Mouse (Mus musculus): ENCODE data around the gene Cops4. TPM values are rescaled to one million over a fixed set of nuclear protein-coding genes. Genes with fewer than 3 reads are reported as not detected.
A peak's percentile ranks its signal among the peaks of the same experiment; 100 is the strongest.

Gene Cops4
- 34.2 and 35.6 TPM in 2 replicates for polyA plus RNA-seq (2012; rRNA removed)

DNA sequence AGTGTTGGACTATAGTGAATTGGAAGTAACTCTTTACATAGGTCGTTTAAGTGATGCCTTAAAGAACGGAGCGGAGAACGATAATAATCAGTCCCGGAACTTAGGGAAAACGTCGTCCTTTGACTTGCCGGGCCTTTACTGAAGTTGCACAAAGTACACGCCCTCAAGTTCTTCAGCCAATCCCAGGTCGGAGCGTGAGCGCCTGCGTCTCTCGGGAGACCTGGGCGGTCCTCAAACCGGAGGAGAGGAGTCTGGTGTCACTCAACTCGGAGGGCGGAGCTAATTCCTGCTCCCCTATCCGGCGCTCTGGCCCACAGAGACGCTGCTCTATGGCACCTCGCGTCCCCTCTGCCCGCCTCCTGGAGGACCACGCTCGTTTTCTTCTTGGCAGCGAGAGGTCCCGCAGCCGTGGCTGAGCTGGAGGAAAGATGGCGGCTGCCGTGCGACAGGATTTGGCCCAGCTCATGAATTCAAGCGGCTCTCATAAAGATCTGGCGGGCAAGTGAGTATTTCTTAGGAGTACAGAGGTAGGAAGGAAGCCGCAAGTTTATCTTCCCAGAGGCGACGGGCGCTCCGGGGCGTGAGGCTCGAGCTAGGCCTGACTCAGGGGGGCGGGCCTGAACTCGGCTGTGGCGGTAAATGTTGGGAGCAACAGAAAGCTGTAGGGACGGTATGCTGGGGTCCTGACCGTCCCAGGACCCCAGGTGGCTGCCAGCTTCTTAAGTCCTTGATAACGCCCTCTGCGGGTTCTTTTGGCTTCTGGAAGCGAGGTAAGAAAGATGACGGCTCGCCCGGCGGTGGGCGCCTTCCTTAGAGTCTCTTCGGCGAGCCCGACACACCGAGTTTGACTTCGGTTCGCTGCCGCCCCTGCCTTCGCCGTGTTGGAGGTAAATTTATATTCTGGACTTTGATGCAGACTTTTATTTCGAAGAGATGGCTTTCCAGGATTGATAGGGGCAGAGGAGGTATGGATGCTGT is at the start of gene Cops4:
Gene Cops4 (plus strand): TSS at position 261 of the 978 bp plus-strand sequence.
- peak; percentile 96 for DNase-seq (ENCODE audit: low read depth, low spot score)
- WGBS = under 1% methylated on average over 64 of the region's 64 CpGs

DNA sequence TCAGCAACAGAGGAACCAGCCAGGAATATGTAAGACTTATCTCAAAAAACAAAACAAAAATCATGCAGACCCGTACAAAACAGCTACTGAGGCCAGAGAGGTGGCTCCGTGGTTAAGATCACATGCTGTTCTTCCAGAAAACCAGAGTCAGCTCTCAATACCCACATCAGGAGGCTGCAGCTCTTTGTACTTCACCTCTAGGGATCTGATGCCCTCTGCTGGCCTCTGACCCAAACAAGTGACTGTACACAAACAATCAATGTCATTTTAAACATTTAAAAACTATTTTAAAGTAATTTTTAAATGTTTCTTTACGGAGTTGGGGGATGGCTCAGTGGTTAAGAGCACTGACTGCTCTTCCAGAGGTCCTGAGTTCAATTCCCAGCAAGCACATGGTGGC is 41.8 kb upstream of the Cops4 start:
- no peak for DNase-seq (ENCODE audit: low read depth, low spot score)
- 84% methylated on average over 3 of the region's 3 CpGs for WGBS

DNA sequence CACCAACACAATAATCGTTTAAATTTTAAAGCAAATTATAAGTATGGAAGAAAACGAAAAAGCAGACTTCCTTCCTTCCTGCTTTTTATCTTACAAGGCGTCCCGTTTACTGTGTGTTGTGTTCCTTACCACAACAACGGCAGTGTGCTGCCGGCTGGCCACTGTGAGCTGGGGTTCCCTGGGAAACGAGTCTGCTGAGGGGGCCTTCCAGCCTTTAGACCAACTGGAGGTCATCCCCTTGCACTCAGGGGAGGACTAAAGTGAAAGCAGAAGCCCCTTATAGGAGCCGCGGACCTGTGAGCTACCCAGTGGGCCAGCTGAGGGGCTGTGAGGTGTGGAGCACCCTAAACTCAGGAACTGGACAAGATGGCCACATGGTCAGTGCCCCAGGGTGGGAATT is 40.5 kb upstream of the Cops4 start:
- 81% methylated on average over 9 of the region's 9 CpGs for WGBS
- no peak for DNase-seq (ENCODE audit: low read depth, low spot score)

DNA sequence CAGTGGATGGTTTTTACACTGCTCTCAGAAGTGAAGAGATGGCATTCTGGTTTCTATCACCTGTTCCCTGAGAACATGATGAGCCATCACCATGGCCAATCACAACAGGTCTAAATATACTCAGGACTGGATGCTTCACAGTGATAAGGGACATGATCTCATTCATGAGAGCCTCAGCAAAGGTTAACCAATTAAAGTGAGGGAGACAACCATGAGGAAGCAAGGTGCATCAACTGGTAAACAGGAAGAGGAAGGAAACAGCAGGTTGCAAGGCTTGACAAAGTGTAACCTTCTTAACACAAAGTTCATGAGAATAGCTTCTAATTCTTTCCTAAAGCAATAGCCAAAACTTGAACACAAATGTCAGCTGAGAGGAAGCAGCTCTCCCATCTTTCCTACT is 34.5 kb upstream of the Cops4 start:
- DNase-seq (ENCODE audit: low read depth, low spot score) = no peak

DNA sequence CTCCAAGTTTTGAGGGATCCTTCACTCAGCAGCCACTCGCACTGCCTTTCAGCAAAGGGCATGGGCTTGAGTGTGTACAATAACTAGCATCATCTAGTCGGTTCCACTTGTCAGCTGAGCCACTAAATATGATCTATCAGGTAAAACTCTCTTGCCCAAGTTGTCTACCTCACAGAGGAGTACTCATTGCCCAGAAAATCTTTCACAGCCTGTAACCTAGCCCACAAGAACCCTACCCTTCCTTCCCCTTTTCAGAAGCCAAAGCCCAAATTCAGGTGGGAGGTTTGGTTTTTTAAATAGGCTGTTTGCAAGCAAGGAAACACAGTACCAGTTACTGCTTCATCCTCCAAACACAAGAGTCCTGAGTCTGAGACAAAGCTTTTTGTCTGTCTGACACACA is 31.0 kb upstream of the Cops4 start:
- no peak for DNase-seq (ENCODE audit: low read depth, low spot score)
- 70% methylated on average over 2 of the region's 2 CpGs for WGBS

DNA sequence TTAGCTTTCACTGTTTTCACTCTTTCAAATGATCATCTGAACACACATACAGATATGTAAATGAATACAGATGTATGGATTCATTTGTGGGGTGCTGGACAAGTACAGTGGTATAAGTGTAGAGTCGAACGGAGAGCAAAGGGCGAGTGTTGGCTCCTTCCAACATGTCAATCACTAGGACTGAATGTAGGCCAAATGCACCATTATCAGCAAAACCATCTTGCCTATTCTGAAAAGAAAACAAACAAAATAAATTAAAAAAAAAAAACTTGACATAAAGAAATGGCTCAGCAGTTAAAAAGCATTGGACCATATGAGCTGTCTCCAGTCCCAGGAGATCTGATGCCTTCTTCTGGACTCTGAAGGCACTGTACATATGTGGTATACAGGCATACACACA is 29.9 kb upstream of the Cops4 start:
- WGBS = 98% methylated on average over 3 of the region's 3 CpGs
- DNase-seq (ENCODE audit: low read depth, low spot score) = no peak

DNA sequence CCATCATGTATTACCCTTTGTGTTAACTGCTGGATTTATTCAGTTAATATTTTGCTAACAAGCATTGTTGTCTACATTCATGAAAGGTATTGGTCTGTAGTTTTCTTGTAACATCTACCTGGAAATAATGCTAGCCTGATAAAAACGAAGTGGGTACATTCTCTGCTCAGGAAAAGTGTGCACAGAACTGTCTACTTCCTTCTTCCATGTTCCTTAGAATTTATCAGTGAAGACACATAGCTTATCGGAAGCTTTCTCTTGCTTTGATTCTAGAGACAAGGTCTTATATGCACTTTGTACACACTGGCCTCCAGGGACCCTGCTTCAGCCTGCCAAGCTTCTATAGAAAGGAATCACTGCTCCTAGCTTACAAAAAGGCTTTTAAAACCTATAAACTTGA is 28.8 kb upstream of the Cops4 start:
- 65% methylated on average over 2 of the region's 2 CpGs for WGBS
- no peak for DNase-seq (ENCODE audit: low read depth, low spot score)

DNA sequence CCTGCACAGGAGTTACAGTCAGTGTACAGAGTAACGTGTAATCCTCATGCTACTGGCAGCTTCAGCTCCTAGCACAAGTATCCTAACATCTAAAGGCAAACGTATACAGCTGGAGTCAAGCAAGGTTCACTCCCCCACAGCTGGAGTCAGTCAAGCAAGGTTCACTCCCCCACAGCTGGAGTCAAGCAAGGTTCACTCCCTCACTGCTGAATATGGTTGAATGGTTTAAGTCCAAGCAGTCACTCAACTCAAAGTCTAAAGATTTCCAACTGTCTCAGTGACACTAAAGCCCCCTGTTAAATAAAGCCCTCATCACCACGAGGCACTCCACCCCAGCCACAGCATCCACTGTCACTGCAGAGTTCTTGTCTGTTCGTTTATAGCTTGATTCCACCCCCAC is 26.4 kb upstream of the Cops4 start:
- WGBS = 36% methylated on average over 4 of the region's 4 CpGs
- DNase-seq (ENCODE audit: low read depth, low spot score) = no peak

DNA sequence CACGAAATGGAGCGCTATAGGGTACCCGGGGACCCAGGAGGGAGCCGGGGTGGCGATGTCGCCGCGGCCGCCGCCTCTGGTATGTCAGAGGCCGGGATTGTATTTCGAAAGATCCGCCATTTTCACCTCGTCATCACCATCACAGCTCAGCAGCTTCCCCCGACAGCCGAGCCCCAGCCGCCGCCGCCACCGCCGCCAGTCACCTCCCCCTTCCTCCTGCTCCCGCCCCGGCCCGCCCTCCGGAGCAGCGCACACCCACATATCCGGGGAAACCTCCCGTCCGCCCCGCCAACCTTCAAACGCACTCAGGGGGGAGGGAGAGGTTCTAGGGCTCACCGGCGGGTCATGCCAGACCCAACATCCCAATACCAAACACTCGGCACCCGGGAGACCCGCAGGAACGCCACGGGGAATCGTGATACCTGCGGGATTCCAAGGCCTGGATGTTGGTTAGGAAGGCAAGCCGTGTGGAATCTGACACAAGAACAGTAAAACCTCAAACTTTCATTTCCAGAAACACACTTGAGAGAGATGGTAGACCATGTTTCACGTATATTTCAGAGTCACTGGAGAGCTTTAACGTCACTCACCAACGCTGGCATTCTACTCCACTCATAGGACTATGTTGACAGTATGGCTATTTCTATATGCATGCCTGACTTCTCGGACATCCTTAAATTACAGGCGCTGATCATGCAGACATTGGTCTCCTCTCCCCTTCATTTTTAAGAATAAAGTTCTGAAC is 19.5 kb upstream of the Cops4 start:
- under 1% methylated on average over 46 of the region's 46 CpGs for WGBS
- no peak for DNase-seq (ENCODE audit: low read depth, low spot score)

DNA sequence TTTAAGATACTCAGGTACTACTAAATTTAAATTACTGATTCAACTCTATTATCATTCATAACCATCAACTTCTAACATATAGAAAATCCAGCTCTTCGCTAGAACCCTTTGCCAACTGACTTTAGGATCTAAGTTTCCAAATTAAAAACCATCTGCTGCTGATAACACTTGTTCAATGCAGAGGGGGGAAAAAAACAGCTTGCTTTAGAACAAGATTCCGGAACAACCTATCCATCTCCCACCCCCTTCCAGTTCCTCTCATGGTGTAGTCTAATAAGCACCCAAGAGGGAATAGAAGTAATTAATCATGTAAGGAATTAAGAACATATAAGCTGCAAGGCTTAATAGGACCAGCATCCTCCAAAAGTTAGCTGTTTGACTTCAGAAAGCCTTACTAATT is 18.9 kb upstream of the Cops4 start:
- 9% methylated on average over 2 of the region's 2 CpGs for WGBS
- no peak for DNase-seq (ENCODE audit: low read depth, low spot score)

DNA sequence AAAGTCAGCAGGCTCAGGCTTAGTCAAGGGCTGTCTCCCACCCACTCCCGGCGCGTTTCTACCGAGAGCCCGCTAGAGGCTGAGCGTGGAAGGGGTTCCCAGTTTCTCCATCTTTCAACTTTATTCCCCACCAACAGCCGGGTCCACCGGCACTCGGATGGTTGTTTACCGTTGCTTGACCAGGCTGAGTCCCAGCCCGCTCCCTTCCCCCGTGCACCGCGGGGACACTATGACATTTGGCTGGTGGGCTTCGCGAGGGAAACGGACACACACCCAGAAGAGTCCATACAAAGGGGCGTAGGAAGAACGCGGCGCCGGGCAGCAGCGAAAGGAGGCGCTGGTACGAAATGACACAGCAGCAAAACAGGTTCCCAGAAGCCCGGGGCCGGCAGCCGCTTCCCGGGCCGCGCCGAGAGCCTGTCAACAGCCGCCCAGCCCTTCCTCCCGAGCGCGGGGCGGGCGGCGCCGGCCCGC is 18.2 kb upstream of the Cops4 start:
- under 1% methylated on average over 38 of the region's 41 CpGs for WGBS
- no peak for DNase-seq (ENCODE audit: low read depth, low spot score)

DNA sequence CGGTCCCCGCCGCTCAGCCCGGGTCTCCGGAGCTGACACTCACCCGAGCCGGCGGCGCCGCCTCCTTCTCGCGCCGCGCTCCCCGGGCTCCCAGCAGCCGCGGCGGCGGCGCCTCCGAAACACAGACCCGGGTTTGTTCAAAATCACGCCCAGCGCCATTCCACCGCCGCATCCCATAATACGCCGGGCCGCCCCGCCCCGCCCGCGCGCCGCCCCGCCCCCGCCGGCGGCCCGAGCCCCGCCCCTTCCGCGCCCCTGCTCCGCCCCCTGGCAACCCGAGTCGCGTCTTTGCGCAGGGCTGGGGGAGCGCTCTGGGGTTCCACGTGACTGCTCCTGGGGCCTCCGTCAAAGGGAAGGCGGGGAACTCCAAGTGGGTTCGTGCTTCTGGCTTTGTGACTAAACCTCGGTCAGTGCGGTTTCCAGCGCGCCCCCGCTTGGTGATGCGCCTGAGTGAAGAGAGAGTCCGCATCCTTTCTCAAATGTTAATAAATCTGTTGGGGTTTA is 17.6 kb upstream of the Cops4 start, which contains the start of gene Lin54:
Gene Lin54 (minus strand): TSS at position 182 of the 504 bp plus-strand sequence.
- WGBS = 2% methylated on average over 59 of the region's 60 CpGs
- no peak for DNase-seq (ENCODE audit: low read depth, low spot score)

DNA sequence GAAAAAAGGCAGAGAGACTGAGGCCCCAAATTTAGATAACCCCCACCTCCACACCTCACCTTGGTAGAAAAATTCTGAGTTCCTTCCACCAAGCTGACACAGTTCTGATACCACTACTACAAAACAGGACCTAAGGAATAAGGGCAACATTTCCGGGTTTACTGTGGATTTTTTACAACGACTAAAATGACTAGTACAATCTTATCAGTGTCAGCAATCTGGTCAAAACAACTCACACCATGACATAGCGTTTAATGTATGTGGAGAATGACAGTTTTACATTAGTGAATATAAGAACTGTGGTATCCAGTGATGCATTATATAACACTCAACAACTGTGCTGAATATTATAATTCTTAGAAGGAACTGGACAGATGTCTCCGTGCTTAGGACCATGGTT is 16.8 kb upstream of the Cops4 start:
- DNase-seq (ENCODE audit: low read depth, low spot score) = no peak
- 30% methylated on average over 4 of the region's 4 CpGs for WGBS

DNA sequence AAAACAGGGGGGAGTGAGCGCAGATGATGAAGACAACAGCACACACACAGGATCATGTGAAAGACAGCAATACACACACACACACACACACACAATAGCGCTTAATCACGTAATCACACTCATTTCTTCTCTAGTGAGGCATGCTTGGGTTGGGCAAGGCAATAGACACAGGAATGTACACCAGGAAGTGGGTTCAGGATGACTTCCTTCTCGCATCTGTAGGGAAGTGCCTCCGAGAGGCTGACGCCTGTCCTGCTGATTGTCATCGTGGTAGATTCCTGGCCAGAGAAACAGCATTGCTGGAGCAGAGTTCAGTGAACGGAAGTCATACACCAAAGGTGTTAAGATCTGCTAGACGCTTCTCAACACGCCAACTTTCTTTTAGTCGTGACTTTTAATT is 8.9 kb upstream of the Cops4 start:
- DNase-seq (ENCODE audit: low read depth, low spot score) = no peak
- 33% methylated on average over 11 of the region's 11 CpGs for WGBS

DNA sequence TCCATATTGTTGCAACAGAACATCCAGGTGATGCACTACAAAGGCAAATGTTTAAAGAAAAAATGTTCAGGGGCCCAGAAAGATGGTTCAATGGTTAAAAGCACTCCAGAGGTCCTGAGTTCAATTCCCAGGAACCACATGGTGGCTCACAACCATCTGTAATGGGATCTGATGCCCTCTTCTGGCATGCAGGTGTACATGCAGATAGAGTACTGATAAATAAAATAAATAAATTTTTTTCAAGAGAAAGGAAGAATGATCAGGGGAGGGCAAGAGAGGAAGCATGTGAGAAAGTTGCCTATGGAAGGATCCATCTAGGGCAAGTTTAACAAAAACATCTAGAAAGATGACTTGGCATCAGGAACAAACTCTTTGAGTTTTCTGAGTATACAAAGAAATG is 5.5 kb upstream of the Cops4 start:
- DNase-seq (ENCODE audit: low read depth, low spot score) = no peak

DNA sequence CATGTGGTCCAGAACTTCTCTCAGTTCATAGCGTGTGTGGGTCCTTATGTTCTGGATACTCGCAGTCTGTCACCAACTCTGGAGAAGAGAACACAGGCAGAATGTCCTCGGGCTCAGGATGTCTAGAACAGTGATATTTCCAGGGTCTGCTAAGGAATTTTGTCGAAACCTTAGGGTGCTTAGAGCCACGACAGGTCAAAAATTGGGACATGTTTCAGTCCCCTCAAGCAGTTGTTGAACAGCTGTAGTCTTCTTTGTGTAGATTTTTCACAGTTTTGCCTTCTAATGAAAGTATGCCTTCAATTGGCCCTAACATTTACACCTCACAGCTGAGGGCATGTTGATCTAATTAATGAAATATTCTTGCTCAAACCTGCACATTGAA is 910 bp downstream of the Cops4 start:
- DNase-seq (ENCODE audit: low read depth, low spot score) = no peak
- WGBS = 3% methylated on average over 5 of the region's 5 CpGs

DNA sequence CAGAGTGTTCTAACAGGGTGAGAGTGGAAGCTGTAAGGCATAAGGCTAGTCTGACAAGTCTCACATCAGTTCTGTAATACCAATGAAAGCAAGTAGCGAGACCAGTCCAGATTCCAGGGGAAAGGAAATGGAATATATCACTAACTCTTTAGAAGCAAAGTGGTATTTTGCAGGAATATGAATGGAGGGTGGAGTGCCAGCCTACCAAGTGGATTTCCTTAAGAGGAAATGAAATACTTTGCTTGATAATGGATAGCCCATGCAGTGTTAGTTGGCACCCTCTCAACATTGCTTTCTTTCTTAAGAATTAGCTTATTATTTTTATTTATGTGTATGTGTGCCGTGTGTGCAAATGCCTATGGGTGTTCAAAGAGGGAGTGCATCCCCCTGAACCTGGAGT is 2.1 kb downstream of the Cops4 start:
- WGBS = 62% methylated on average over 2 of the region's 2 CpGs
- no peak for DNase-seq (ENCODE audit: low read depth, low spot score)

DNA sequence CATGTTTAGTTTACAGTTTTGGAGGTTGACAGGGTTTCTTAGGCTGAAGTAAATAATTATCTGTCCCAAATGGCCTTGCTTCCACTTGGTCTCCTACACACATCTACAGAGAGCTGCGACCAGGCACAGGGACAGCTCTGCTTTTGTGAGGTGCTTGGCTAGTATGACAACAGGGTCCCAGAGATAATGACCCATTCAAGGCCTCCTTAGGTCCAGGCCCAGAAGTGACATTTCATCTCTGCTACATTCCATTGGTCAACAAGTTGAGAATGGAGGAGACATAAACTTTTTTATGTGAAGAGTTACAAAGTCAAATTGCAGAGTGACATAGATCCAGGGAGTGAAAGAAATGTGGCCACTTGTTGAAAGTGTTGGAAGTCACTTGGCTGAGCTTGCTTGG is 5.2 kb downstream of the Cops4 start:
- WGBS = 95% methylated on average over 1 of the region's 1 CpGs
- DNase-seq (ENCODE audit: low read depth, low spot score) = no peak

DNA sequence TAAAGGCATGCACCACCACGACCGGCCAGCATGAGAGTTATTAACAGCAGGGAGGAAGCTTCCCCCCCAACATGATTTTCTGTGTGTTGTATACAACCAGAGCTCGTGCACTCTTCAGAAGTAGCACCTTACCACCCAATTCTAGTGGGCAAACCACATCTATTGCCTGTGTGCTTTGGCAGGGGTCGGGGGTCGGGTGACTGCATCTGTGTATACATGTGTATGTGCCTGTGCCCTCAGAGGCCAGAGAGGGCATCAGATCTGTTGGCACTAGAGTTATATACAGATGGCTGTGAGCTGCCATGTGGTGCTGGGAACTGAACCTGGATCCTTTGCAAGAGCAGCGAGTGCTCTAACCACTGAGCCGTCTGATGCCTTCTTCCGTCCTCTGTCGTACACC is 6.8 kb downstream of the Cops4 start:
- DNase-seq (ENCODE audit: low read depth, low spot score) = no peak

DNA sequence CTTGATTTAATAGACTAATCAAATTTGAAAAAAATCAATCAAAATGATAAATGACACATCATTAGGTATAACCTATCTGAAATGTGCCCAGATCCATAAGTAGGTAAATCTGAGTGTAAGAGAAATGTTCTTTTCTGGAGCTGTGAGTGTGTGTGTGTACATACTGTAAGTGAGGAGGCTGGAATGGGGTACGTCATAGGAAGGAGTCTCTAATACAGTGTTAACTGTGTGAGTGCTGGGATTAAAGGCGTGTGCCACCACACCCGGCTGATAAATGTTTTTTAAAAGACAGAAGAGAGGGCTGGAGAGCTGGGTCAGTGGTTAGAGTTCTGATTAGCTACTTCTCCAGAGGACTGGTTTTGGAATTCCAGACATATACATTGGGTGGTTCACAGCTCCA is 7.5 kb downstream of the Cops4 start:
- WGBS = 57% methylated on average over 3 of the region's 3 CpGs
- no peak for DNase-seq (ENCODE audit: low read depth, low spot score)

More for the DNA sequence above, 6.8 kb downstream of the Cops4 start:
- WGBS = 94% methylated on average over 9 of the region's 9 CpGs

DNA sequence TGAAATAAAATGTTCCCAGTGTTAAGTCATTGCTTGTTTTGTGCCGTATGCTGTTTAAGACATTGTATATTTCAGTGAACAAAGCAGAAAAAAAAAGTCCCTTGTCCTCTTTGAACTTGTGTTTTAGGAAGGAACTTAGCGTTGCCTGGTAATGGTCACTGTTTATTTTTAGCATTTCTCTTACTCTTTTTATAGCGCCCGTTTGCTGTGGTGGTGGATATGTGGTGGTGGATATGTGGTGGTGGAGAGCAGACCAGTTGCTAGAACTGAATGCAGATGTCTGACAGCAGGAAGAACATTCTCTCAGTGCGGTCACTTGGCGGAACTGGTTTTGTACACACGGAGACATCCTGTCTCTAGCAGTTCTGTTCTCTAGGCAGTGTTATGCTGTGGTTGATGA is 8.1 kb downstream of the Cops4 start:
- no peak for DNase-seq (ENCODE audit: low read depth, low spot score)
- WGBS = 50% methylated on average over 7 of the region's 7 CpGs
